Mouse (Mus musculus) E14TG2a.4 (cell line): Measurements from ENCODE around the gene Agbl1.

Source experiments
- H3K27me3 ChIP-seq: 2 replicates; pipeline ENCODE4 v1.6.1; 2014; ENCODE audit warnings: low read length, control low read depth; ENCODE audit not compliant: insufficient read depth
- H3K36me3 ChIP-seq: 2 replicates; pipeline ENCODE4 v1.6.1; 2014; ENCODE audit warnings: low read length, control low read depth; ENCODE audit not compliant: insufficient read depth
- H3K4me1 ChIP-seq: replicated peaks from 2 replicates; pipeline ENCODE4 v1.6.1; 2014; ENCODE audit warnings: low read depth, low read length, control low read depth
- H3K4me3 ChIP-seq: replicated peaks from 2 replicates; pipeline ENCODE4 v1.5.1; 2014; ENCODE audit warnings: mild to moderate bottlenecking, low read length
- H3K9me3 ChIP-seq: 2 replicates; pipeline ENCODE4 v1.6.1; 2014; ENCODE audit warnings: low read length, control low read depth
- CTCF ChIP-seq: conservative IDR thresholded peaks from 2 replicates; pipeline ENCODE4 v1.5.1; 2014; ENCODE audit warnings: low read length
- NANOG ChIP-seq: IDR thresholded peaks from 2 replicates; pipeline ENCODE4 v1.6.1; 2014; ENCODE audit warnings: borderline replicate concordance, low read length, mixed read lengths
- POU5F1 ChIP-seq: IDR thresholded peaks from 2 replicates; pipeline ENCODE4 v1.6.1; 2014; ENCODE audit warnings: low read length, borderline replicate concordance

Gene Agbl1

DNA sequence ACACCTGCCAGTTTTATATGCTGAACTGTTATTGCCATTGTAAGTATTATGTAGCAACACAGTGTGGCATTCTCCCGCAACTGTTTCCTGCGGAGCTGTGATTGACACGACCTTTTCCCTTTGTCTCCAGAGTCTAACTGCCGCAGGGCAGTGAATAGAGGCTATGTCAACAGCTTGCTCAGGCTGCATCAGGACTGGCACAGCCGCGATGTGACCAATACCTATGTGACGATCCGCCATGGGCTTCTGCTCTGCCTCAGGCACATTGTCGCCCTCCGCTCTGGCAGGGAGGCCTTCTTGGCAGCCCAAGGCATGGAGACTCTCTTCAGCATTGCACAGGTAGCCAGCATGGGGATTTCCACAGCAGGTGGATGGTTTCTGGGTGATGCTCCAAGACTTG is 179.3 kb downstream of the Agbl1 start:
- no peaks in the 10 kb centered on the region for H3K27me3 ChIP-seq
- no peaks in the 10 kb centered on the region for H3K36me3 ChIP-seq
- H3K4me1 ChIP-seq = no peaks in the 10 kb centered on the region
- H3K4me3 ChIP-seq = no peak overlapping the region
- H3K9me3 ChIP-seq = no peaks in the 10 kb centered on the region
- TF ChIP-seq CTCF = no peak
- TF ChIP-seq POU5F1 = no peak
- no peak for TF ChIP-seq NANOG

DNA sequence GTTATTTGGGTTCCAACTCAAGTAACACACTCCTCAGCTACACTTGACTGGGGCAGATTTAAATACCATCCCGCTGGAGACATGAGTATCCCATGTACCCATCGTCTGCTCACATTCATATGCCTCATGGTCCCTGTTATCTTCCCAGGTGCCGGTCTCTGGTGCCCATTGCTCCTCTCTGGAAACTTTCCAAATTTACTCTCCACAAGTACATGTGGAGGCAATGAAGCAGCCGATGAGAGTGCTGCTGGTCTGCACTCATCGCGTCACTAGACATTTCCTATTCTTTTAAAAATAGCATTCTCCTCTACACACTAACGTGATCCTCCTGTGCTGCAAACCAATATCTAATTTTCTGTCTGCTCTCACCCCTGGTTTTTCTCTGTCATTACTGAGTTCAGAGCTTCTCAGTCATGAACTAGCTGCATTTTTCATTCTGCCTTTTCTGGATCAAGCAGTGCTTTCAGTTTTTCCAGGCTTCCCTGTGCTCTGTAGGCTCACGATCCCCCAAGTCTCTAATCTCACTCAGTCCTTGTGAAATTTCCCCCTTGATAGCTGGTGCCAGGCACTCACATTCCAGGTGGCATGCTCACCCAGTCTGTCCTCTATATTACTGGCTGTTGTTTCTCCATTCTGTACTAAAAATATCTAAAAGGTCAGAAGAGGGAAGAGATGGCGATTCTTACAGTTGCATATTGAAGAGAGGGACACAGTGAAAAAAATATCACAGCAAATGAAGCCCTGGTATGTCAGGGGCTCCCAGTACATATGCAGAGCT is 180.9 kb downstream of the Agbl1 start:
- Histone ChIP-seq H3K4me1 (no peaks in the 10 kb centered on the region), H3K36me3 (no peaks in the 10 kb centered on the region), H3K27me3 (no peaks in the 10 kb centered on the region), H3K4me3 (no peak overlapping the region), H3K9me3 (no peaks in the 10 kb centered on the region)
- no peak for TF ChIP-seq POU5F1
- no peak for TF ChIP-seq CTCF
- no peak for TF ChIP-seq NANOG

DNA sequence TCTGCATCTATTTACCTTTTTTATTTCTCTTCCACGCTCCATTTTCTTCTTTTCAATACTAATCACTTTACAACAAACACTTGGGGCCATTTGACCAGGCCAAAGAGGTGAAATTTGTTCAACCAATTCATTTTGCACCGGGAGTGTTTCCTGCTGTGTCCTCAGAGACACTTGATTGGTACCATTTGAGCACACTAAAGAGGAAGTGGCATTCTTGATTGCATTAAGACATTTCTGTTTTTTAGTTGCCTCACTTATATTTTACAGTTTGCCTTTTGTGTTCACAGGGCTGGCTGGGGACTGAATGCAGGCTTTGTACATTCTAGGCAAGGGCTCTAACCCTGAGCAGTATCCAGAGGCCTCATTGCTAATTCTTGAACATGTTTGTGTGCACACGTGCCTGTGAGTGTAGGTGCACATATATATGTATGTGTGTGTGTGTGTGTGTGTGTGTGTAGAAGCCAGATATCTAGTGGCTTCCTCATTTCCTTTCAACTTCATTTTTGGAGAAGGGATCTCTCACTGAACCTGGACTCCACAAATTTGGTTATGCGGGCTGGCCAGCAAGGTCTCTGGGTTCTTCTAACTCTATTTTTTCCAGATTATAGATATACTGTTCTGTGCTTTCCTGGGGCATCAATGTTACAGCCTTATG is 182.4 kb downstream of the Agbl1 start:
- H3K36me3 ChIP-seq = no peaks in the 10 kb centered on the region
- no peaks in the 10 kb centered on the region for H3K9me3 ChIP-seq
- TF ChIP-seq NANOG (no peak), POU5F1 (no peak), CTCF (no peak)
- no peaks in the 10 kb centered on the region for H3K4me1 ChIP-seq
- no peaks in the 10 kb centered on the region for H3K27me3 ChIP-seq
- no peak overlapping the region for H3K4me3 ChIP-seq

DNA sequence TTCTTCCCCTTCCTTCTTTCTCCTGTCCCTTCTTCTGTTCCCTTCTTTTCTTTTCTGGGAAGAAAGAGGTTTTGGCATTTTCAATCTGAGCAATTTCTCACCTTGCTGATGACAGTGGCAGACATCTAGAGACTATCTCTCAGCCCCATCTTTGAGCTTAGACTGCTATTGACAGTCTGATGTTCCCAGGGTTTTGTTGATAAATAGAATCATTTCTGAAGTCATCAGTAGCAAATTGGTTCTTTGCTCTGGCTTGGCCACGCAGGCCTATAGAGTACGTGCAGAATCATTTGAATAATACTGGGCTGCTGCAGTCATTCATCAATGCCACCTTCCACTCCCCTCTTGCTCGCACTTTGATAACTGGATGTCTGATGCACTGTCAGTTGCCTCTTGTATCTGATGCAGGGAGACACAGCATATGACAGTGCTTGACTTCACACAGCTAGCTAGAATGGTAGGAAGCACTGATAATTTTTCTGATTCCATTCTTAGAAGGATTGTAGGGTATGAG is 186.5 kb downstream of the Agbl1 start:
- H3K4me3 ChIP-seq = no peak overlapping the region
- H3K36me3 ChIP-seq = no peaks in the 10 kb centered on the region
- TF ChIP-seq CTCF = no peak
- no peak for TF ChIP-seq POU5F1
- no peak for TF ChIP-seq NANOG
- no peaks in the 10 kb centered on the region for H3K27me3 ChIP-seq
- no peaks in the 10 kb centered on the region for H3K9me3 ChIP-seq
- no peaks in the 10 kb centered on the region for H3K4me1 ChIP-seq

- Histone ChIP-seq H3K36me3 (no peaks in the 10 kb centered on the region), H3K4me1 (no peaks in the 10 kb centered on the region), H3K9me3 (no peaks in the 10 kb centered on the region), H3K27me3 (no peaks in the 10 kb centered on the region), H3K4me3 (no peak overlapping the region)
- no peak for TF ChIP-seq CTCF
- TF ChIP-seq NANOG = no peak
- no peak for TF ChIP-seq POU5F1
These were observed 208.9 kb downstream of the Agbl1 start for GRCm38 (mm10) chr7:76438581-76438980.

GRCm38 (mm10) chr7:76438988-76439387 is 209.3 kb downstream of the Agbl1 start:
- H3K4me3 ChIP-seq = no peak overlapping the region
- TF ChIP-seq CTCF (no peak), POU5F1 (no peak), NANOG (no peak)
- H3K4me1 ChIP-seq = no peaks in the 10 kb centered on the region
- H3K27me3 ChIP-seq = no peaks in the 10 kb centered on the region
- no peaks in the 10 kb centered on the region for H3K9me3 ChIP-seq
- no peaks in the 10 kb centered on the region for H3K36me3 ChIP-seq

DNA sequence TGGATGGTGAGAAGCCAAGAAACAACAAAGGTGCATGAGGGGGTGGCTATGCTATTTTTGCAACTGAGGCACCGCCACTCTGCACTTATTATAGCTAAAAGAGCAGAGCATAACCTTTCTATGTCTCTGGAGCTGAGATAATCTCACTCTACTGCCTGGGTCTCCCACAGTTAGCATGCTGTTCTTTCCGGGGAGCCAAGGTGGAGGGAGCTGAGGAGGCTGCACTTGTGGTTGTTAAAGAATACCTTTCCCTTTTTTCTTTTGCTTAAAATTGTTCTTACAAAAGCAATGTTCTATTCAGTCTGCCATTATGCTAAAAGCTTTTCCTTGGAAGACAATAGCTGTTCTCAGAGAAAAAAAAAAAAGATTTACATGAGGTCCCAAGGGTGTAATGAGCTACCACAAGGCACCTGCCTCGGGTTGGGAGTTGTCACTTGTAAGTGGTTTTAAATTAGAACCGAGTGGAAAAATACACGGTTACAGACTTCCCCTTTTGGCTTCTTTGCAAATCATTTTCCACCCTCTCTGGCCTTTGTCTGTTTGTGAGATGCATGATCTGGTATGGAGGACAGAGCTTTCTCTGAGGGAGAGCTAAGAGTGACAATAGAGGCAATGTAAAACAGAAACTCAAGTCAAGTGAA is 232.8 kb downstream of the Agbl1 start:
- no peaks in the 10 kb centered on the region for H3K4me1 ChIP-seq

GRCm38 (mm10) chr7:76466427-76466826 is 236.7 kb downstream of the Agbl1 start:
- no peaks in the 10 kb centered on the region for H3K9me3 ChIP-seq
- H3K36me3 ChIP-seq = no peaks in the 10 kb centered on the region
- H3K27me3 ChIP-seq = no peaks in the 10 kb centered on the region
- no peak overlapping the region for H3K4me3 ChIP-seq
- TF ChIP-seq POU5F1 (no peak), NANOG (no peak), CTCF (no peak)
- H3K4me1 ChIP-seq = no peaks in the 10 kb centered on the region

More for the DNA sequence above, 232.8 kb downstream of the Agbl1 start:
- TF ChIP-seq CTCF (no peak), NANOG (no peak), POU5F1 (no peak)
- Histone ChIP-seq H3K9me3 (no peaks in the 10 kb centered on the region), H3K27me3 (no peaks in the 10 kb centered on the region), H3K4me3 (no peak overlapping the region), H3K36me3 (no peaks in the 10 kb centered on the region)
